Mouse (Mus musculus) cerebellum, adult 2 months (tissue): ENCODE measurements around the gene Mcrip1. TPM values are rescaled to one million over a fixed set of nuclear protein-coding genes. Genes with fewer than 3 reads are reported as not detected.

Experiments used
- DNase-seq, 2 experiments: peaks; one replicate each; pipeline ENCODE4 v3.0.0; 2021
- H3K27ac ChIP-seq: fragments of 200-500 bp; 2 replicates; pipeline ENCODE4 v1.5.1; 2012; ENCODE audit warnings: low read length, control low read depth, inconsistent platforms; ENCODE audit not compliant: insufficient read depth
- H3K27me3 ChIP-seq: fragments of 200-500 bp; 2 replicates; pipeline ENCODE4 v1.6.1; 2012; ENCODE audit warnings: inconsistent platforms, mild to moderate bottlenecking, low read length, moderate library complexity; ENCODE audit not compliant: control insufficient read depth, insufficient read depth
- H3K4me1 ChIP-seq: fragments of 200-500 bp; 2 replicates; pipeline ENCODE4 v1.6.1; 2011; ENCODE audit warnings: low read length; ENCODE audit not compliant: control insufficient read depth, insufficient read depth
- H3K4me3 ChIP-seq: fragments of 200-500 bp; replicated peaks from 2 replicates; pipeline ENCODE3; 2011; ENCODE audit warnings: mild to moderate bottlenecking, low read depth, low read length, control low read depth; ENCODE audit not compliant: insufficient read depth
- CTCF ChIP-seq: fragments of 200-500 bp; IDR thresholded peaks from 2 replicates; pipeline ENCODE4 v1.5.1; 2011; ENCODE audit warnings: low read depth, mild to moderate bottlenecking, control low read depth, low read length, moderate library complexity, borderline replicate concordance; ENCODE audit not compliant: insufficient read depth
- POLR2A ChIP-seq: fragments of 200-500 bp; IDR thresholded peaks from 2 replicates; pipeline ENCODE4 v1.6.1; 2011; ENCODE audit warnings: low read length, control low read depth, borderline replicate concordance; ENCODE audit not compliant: insufficient read depth
- WGBS: fragments of 180-500 bp; shearing (Covaris S2); methylation state at CpG from one replicate; pipeline ENCODE4 v1.1.7; 2018; 5-methylcytosine and 5-hydroxymethylcytosine counted together
- polyA plus RNA-seq: library from polyadenylated mRNA; depleted of rRNA; stranded (reverse); fragments of >200 nt; gene quantifications from 2 replicates; pipeline ENCODE4 v1.2.3, GENCODE M21; 2012

Mcrip1 gene
- polyA plus RNA-seq, 1 experiment: 168 TPM

DNA sequence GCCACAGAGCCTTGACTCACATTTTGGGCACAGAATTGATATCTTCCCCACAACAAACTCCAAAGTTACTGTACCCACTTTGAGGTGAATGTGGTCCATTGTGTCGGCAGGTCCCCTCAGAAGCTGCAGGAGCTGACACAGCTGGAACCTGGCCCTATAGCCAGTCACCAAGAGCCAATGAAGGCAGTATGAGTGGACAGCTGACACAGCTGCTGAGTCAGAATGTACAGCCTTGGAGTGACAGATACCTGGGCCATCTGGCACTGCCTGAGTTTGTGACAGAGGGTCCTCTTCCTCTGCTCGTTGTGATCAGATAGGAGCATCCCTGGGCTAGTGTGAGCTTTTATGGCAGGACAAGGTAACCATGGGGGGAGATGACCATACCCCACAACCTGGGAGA, 5.7 kb upstream of the Mcrip1 start:
- DNase-seq: no peak
- Histone ChIP-seq H3K4me1 (peaks cover 5% of the 10 kb centered on the region; the same call in 1 of the 2 replicates), H3K27ac (no peak overlapping the region; the same call in 1 of the 2 replicates), H3K4me3 (no peak overlapping the region), H3K27me3 (no peaks in the 10 kb centered on the region)
- TF ChIP-seq POLR2A (no peak), CTCF (no peak)
- WGBS: 51% methylated on average over 2 of the region's 2 CpGs

DNA sequence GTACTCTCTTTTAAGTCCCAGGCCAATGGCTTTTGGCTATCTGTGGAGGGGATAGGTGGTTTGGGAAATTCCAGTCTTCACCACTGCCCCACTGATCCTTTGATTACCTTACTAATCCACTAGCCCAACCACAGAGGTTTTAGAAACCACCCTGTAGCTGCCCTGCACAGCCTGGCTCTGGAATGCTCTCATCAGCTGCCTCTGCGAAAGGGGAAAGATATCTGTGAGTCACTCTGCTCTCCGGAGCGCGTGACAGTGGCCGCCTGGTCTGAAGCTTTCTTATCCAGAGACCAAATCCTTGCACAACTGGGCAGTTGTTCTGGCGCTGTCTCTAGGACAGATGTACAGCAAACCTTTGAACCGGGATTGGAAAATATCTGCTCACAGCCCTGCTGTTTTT, 5.3 kb upstream of the Mcrip1 start:
- no peak for DNase-seq
- H3K27ac ChIP-seq: no peak overlapping the region; the same call in 1 of the 2 replicates
- H3K27me3 ChIP-seq: no peaks in the 10 kb centered on the region
- 76% methylated on average over 7 of the region's 7 CpGs for WGBS
- no peak overlapping the region for H3K4me3 ChIP-seq
- H3K4me1 ChIP-seq: peaks cover 5% of the 10 kb centered on the region; the same call in 1 of the 2 replicates
- no peak for TF ChIP-seq POLR2A
- TF ChIP-seq CTCF: no peak

DNA sequence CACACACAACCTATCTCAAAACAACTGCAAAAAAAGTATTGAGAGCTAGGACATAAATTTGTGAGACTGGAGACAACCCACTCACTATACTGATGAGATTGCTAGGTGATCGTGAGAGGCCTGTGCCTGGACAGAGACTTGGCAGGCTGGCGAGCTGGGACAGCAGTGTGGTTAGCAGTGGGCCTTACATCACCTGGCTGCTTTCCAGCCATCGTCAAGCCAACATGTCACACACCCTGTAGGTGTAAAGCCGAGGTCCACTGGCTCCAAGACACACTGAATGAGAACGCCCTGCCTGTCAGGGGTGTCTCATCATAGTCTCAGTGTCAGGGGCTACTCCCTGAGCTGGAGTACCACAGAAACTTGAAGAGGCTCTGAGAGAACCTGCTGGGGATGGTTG, 3.2 kb upstream of the Mcrip1 start:
- peaks cover 12% of the 10 kb centered on the region for H3K4me1 ChIP-seq
- H3K27me3 ChIP-seq: no peaks in the 10 kb centered on the region
- TF ChIP-seq CTCF (no peak), POLR2A (no peak)
- H3K4me3 ChIP-seq: no peak overlapping the region
- no peak for DNase-seq
- no peak overlapping the region for H3K27ac ChIP-seq
- WGBS: 14% methylated on average over 5 of the region's 5 CpGs

DNA sequence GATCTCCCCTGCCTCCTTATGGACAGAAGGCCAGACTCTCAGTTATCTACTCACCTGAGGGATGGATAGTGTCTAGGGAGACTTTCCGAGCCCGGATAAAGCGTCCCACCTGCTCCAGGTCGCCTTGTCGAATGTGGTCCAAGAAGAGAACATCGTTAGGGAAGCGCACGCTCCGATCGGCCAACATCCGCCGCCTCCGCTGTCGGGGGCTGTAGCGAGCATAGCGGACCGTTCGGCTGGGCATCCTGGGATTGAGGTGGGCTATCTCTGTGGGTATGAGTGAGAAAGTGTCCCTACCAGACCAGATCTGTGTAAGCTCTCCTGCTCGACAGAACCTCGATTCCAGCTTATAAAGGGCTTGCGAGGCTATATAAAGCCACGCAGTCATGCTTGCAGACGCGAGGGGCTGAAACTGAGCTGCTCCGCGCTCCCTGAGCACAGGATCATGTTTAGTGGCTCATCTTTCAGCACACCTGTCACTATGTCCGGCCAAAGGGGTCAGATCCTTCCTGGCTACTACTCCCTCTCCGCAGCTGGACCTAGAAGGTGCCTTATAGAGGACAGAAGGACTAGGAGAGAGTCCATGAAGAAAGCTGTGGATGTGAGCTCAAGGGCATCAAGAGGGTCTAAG, 1.4 kb upstream of the Mcrip1 start, which contains the start of gene Ppp1r27:
Gene Ppp1r27, minus strand, starts transcription at position 323 of the 631 bp plus-strand sequence.
- Histone ChIP-seq H3K4me1 (peaks cover 12% of the 10 kb centered on the region), H3K4me3 (peak within 1 kb of the TSS; percentile 95), H3K27me3 (no peaks in the 10 kb centered on the region), H3K27ac (peak within 1 kb of the TSS; percentile 79)
- no peak for DNase-seq
- TF ChIP-seq POLR2A (no peak), CTCF (no peak)
- WGBS: 93% methylated on average over 28 of the region's 28 CpGs

DNA sequence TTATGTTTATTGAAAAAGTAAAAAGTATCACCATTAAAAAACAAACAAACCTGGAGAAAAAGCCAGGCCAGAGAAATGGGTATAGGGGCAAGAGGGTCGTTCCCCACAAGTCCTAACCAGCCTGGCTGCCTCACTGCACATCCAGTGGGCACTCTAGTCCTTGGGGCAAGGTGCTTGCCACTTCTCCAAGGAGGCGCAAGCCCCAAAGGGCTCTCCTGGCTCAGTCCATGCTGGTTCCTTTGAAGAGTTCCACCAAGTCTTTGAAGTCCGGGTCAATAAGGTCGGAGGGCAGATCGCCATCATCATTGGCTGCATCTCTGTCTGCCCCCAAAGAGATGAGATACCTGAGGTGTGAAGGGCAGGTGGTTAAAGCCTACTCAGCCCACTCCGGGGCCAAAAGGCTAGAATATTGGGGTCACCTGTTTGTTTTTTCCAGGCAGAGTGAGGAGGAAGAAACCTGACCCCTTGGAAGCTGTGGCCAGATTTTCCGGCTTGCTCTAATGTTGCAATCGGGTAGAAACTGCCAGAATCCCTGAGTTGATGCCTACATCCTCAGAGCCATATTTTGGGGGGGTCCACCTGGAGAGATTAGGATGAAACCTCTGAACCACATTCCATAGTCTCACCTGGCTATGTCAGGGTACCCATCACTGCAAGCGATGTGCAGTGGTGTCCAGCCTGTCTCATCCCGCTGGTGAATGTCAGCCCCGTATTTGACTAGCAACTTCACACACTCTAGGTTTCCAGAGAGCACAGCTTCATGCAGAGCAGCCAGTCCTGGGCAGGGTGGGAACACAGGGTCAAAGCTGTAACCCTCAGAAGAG, 671 bp upstream of the Mcrip1 start:
- Histone ChIP-seq H3K27ac (peak overlapping the region; percentile 79), H3K4me1 (peaks cover 12% of the 10 kb centered on the region), H3K27me3 (no peaks in the 10 kb centered on the region), H3K4me3 (peak overlapping the region; percentile 95)
- no peak for DNase-seq
- WGBS: 60% methylated on average over 11 of the region's 11 CpGs
- TF ChIP-seq CTCF (no peak), POLR2A (no peak)

DNA sequence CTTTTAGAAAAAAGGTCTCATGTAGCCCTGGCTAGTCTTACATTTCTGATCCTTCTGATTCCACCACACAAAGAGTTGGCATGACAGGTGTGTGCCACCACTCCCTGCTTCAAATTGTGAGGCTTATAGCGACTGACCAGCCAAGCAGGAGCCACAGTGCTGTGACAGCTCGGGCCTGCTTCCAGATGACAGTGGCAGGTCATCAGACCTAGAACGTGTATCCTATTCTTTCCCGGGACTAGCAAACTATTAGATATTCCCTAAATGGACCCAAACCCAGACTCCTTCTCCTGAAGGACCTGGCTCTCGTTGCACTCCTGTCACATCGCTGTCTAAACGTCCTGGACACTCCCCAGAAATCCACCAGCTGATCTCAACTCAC, 750 bp downstream of the Mcrip1 start:
- no peak for TF ChIP-seq POLR2A
- TF ChIP-seq CTCF: no peak
- under 1% methylated on average over 7 of the region's 7 CpGs for WGBS
- H3K27ac ChIP-seq: peak overlapping the region; percentile 52; the same call in 1 of the 2 replicates

DNA sequence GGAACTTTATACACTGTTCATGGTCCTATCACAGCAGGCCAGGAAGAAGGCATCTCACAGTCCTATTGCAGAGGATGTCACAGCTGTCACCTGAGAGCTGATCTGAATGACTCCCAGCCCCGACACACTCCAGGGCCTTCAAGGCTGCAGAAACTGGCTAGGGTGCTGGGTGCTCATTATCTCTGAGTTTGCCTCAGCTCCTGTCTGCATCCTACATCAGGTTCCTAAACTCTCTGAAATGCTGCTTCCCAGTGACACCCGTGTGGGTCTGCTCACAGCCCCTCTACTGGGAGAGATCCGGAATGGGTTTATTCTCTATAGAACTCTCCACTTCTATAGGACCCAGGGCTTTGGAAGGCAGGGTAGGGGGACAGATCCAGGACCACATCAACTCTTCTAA, 1.3 kb downstream of the Mcrip1 start:
- no peaks in the 10 kb centered on the region for H3K27me3 ChIP-seq
- TF ChIP-seq POLR2A: no peak
- TF ChIP-seq CTCF: no peak
- DNase-seq: no peak
- H3K4me3 ChIP-seq: no peak overlapping the region
- peaks cover 12% of the 10 kb centered on the region for H3K4me1 ChIP-seq
- H3K27ac ChIP-seq: no peak overlapping the region
- 79% methylated on average over 3 of the region's 3 CpGs for WGBS

More for the DNA sequence above, 750 bp downstream of the Mcrip1 start:
- Histone ChIP-seq H3K4me1 (peaks cover 12% of the 10 kb centered on the region), H3K4me3 (peak overlapping the region; percentile 88), H3K27me3 (no peaks in the 10 kb centered on the region)
- peak in 1 of 2 experiments; percentile 15 for DNase-seq

DNA sequence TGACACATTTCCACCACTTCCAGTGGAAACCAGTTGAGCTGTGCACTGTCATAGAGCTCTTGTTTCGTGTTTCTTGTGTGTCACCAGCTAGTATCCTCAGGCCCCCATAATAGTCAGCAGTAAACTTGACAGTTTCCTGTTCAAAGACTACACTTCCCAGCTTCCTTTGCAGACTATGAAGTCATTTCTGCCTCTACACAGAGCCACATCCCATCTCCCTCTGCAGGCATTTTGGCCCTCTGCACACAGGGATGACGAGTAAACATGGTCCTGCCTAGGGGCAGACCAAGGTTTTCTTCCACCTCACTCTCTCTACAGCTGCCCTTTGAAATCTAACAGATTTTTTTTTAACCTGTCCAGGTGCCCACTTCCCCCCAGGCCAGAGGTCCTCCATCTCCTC, 2.1 kb downstream of the Mcrip1 start:
- no peak overlapping the region for H3K27ac ChIP-seq
- no peak for DNase-seq
- TF ChIP-seq CTCF (no peak), POLR2A (no peak)
- H3K4me3 ChIP-seq: no peak overlapping the region
- H3K27me3 ChIP-seq: no peaks in the 10 kb centered on the region
- WGBS: 51% methylated on average over 2 of the region's 2 CpGs
- peaks cover 10% of the 10 kb centered on the region for H3K4me1 ChIP-seq
